In genomic region chr11:96334998-96335397, GRCm38 (mm10) we compare ENCODE assay signal across 15 mouse cellular contexts. TPM values are rescaled to one million over a fixed set of nuclear protein-coding genes. Genes with fewer than 3 reads are reported as not detected.
DNase-seq lines count a peak whose midpoint lies in the region; ATAC-seq and TF ChIP-seq lines count a peak whose summit lies in the region.
"Had no signal": no experiment of that assay in that cellular context is flagged by ENCODE, and none has a peak within 500 bp of the region (broad histone marks: within the 10 kb centered on the region; RNA-seq: fewer than 3 reads in every experiment).

No protein-coding gene starts in this region.

- TF ChIP-seq EP300 in stomach, postnatal 0 days (optimal IDR thresholded peaks at IDR 0.05): no peak

- H3K4me1 ChIP-seq in heart, embryonic 10.5 days: peaks cover 28% of the 10 kb centered on the region
- peaks cover 29% of the 10 kb centered on the region for H3K4me1 ChIP-seq in lung, embryonic 16.5 days (replicated peaks; ENCODE audit: control insufficient read depth, insufficient read depth, low read length)
- no peaks in the 10 kb centered on the region for H3K4me1 ChIP-seq in lung, adult 2 months (ENCODE audit: control insufficient read depth, insufficient read depth, low read length)
- H3K4me1 ChIP-seq in intestine, postnatal 0 days (replicated peaks; ENCODE audit: control insufficient read depth, insufficient read depth, low read length): 0 out of 2 replicates have a peak, but pooled peaks cover 8% of the 10 kb centered on the region
- peaks cover 17% of the 10 kb centered on the region for H3K4me1 ChIP-seq in stomach, postnatal 0 days (replicated peaks; ENCODE audit: control insufficient read depth, insufficient read depth)

- H3K27ac ChIP-seq in heart, embryonic 10.5 days: no peak overlapping the region
- H3K27ac ChIP-seq in lung, embryonic 16.5 days (ENCODE audit: low read length): peak overlapping the region; percentile 95
- H3K27ac ChIP-seq in intestine, postnatal 0 days (ENCODE audit: low read depth, low read length): no peak overlapping the region
- peak overlapping the region; percentile 94; the same call in 1 of the 2 replicates for H3K27ac ChIP-seq in stomach, postnatal 0 days (replicated peaks)
- H3K27ac ChIP-seq: liver, embryonic 14.5 days had no signal

- DNase-seq in heart, embryonic 10.5 days (ENCODE audit: low spot score): no peak
- no peak for DNase-seq in heart, adult 9 months (ENCODE audit: low spot score in 2 of 2)
- no peak for DNase-seq in lung, adult 2 months
- no peak for DNase-seq in stomach, postnatal 0 days (ENCODE audit: low spot score)
- DNase-seq in yolk sac, embryonic 10.5 days (ENCODE audit: low spot score): no peak
- DNase-seq in spleen, postnatal 36 days (ENCODE audit: low spot score in 2 of 2): no peak
- DNase-seq: cerebellum, adult 8-10 months; forebrain, postnatal 0 days; gastrocnemius, postnatal 10 days; heart, postnatal 4 days; thymus, postnatal 36 days had no signal

- H3K27me3 ChIP-seq in heart, embryonic 10.5 days (ENCODE audit: insufficient read depth, poor library complexity, severe bottlenecking): peaks cover 100% of the 10 kb centered on the region
- H3K27me3 ChIP-seq in lung, embryonic 16.5 days (ENCODE audit: control insufficient read depth, insufficient read depth, low read depth, low read length): peaks cover 40% of the 10 kb centered on the region
- peaks cover 24% of the 10 kb centered on the region for H3K27me3 ChIP-seq in intestine, postnatal 0 days (replicated peaks; ENCODE audit: control insufficient read depth, insufficient read depth, low read length)
- H3K27me3 ChIP-seq in stomach, postnatal 0 days (ENCODE audit: control insufficient read depth, insufficient read depth, low read length): no peaks in the 10 kb centered on the region

- no peak for TF ChIP-seq CTCF in lung, adult 2 months (IDR thresholded peaks at IDR 0.05; ENCODE audit: insufficient read depth, low read length)
- no peak for TF ChIP-seq CTCF in intestine, postnatal 0 days (IDR thresholded peaks at IDR 0.05; ENCODE audit: low read depth)
- TF ChIP-seq CTCF in stomach, postnatal 0 days (IDR thresholded peaks at IDR 0.05; ENCODE audit: low read depth): no peak

- no peaks in the 10 kb centered on the region for H3K36me3 ChIP-seq in heart, embryonic 10.5 days
- no peaks in the 10 kb centered on the region for H3K36me3 ChIP-seq in lung, embryonic 16.5 days (ENCODE audit: control insufficient read depth, insufficient read depth, low read length)
- H3K36me3 ChIP-seq in intestine, postnatal 0 days (ENCODE audit: control insufficient read depth, insufficient read depth): no peaks in the 10 kb centered on the region; the same call in 1 of the 2 replicates
- H3K36me3 ChIP-seq in stomach, postnatal 0 days (ENCODE audit: control insufficient read depth, insufficient read depth, low read length): no peaks in the 10 kb centered on the region

- H3K4me2 ChIP-seq in lung, embryonic 16.5 days (ENCODE audit: low read depth, low read length): peak overlapping the region; percentile 65
- H3K4me2 ChIP-seq in intestine, postnatal 0 days (replicated peaks; ENCODE audit: low read depth): 0 out of 2 replicates have a peak overlapping the region, but pooled peaks have one; percentile 2
- peak overlapping the region; percentile 66 for H3K4me2 ChIP-seq in stomach, postnatal 0 days (replicated peaks; ENCODE audit: low read depth)

- WGBS in heart, embryonic 10.5 days: 58% methylated on average over 3 of the region's 3 CpGs
- 24% methylated on average over 3 of the region's 3 CpGs for WGBS in lung, embryonic 16.5 days
- WGBS in lung, adult 2 months: 46% methylated on average over 3 of the region's 3 CpGs
- 30% methylated on average over 3 of the region's 3 CpGs for WGBS in intestine, postnatal 0 days
- WGBS in stomach, postnatal 0 days: 44% methylated on average over 3 of the region's 3 CpGs

- 0 out of 2 replicates have a peak overlapping the region, but pooled peaks have one; percentile 29 for H3K4me3 ChIP-seq in heart, embryonic 10.5 days
- H3K4me3 ChIP-seq in lung, embryonic 16.5 days (ENCODE audit: low read length): peak overlapping the region; percentile 59
- no peak overlapping the region for H3K4me3 ChIP-seq in lung, adult 2 months (replicated peaks; ENCODE audit: extremely low read depth, low read depth, low read length)
- H3K4me3 ChIP-seq in intestine, postnatal 0 days (ENCODE audit: low read depth, low read length): no peak overlapping the region
- no peak overlapping the region for H3K4me3 ChIP-seq in stomach, postnatal 0 days (ENCODE audit: low read depth, low read length)
- H3K4me3 ChIP-seq: erythroblast, embryonic 14.5 days had no signal

- no peak for ATAC-seq in lung, embryonic 16.5 days (ENCODE audit: low read depth)
- no peak for ATAC-seq in intestine, postnatal 0 days
- no peak for ATAC-seq in stomach, postnatal 0 days (ENCODE audit: low FRiP score, low TSS enrichment)
- ATAC-seq: forebrain, postnatal 0 days had no signal

- no peaks in the 10 kb centered on the region for H3K9me3 ChIP-seq in heart, embryonic 10.5 days
- H3K9me3 ChIP-seq in lung, embryonic 16.5 days (ENCODE audit: control insufficient read depth, low read length): no peaks in the 10 kb centered on the region
- H3K9me3 ChIP-seq in intestine, postnatal 0 days (ENCODE audit: control insufficient read depth): no peaks in the 10 kb centered on the region
- no peaks in the 10 kb centered on the region for H3K9me3 ChIP-seq in stomach, postnatal 0 days (ENCODE audit: control insufficient read depth, low read length)

- TF ChIP-seq POLR2A in lung, adult 2 months (IDR thresholded peaks at IDR 0.05; ENCODE audit: borderline replicate concordance, extremely low read depth, low read depth, low read length): no peak

- peak overlapping the region; percentile 76 for H3K9ac ChIP-seq in lung, embryonic 16.5 days (ENCODE audit: low read length)
- no peak overlapping the region for H3K9ac ChIP-seq in intestine, postnatal 0 days (ENCODE audit: low read depth, low read length)
- H3K9ac ChIP-seq in stomach, postnatal 0 days (ENCODE audit: low read length): no peak overlapping the region
- H3K9ac ChIP-seq: forebrain, postnatal 0 days; liver, embryonic 14.5 days had no signal

RNA-seq across cellular contexts. Expression of gene Hoxb3, which starts 11.9 kb away (rescaled TPM):
- polyA plus RNA-seq in heart, embryonic 10.5 days (2016; fragmentation: Nextera tagmentation; extraction: Ambion mirVana): 0.42 and 1.8 TPM in 2 replicates
- 2.1 and 2.6 TPM in 2 replicates for polyA plus RNA-seq in lung, embryonic 16.5 days (2015; fragmentation: Nextera tagmentation; extraction: Ambion mirVana)
- polyA plus RNA-seq in lung, adult 2 months (2012; rRNA removed): 11.0 and 13.2 TPM in 2 replicates
- 1.1 and 1.3 TPM in 2 replicates for polyA plus RNA-seq in intestine, postnatal 0 days (2015; fragmentation: Nextera tagmentation; extraction: Ambion mirVana)
- 0.94 and 0.97 TPM in 2 replicates for polyA plus RNA-seq in stomach, postnatal 0 days (2015; fragmentation: Nextera tagmentation; extraction: Ambion mirVana)
- polyA plus RNA-seq: erythroblast, embryonic 14.5 days; forebrain, postnatal 0 days had no signal

RNA-seq across cellular contexts. Expression of gene Hoxb2, which starts 15.3 kb away (rescaled TPM):
- polyA plus RNA-seq in heart, embryonic 10.5 days (2016; fragmentation: Nextera tagmentation; extraction: Ambion mirVana): 5.7 and 27.6 TPM in 2 replicates
- polyA plus RNA-seq in lung, embryonic 16.5 days (2015; fragmentation: Nextera tagmentation; extraction: Ambion mirVana): 20.1 and 24.0 TPM in 2 replicates
- 19.7 and 24.7 TPM in 2 replicates for polyA plus RNA-seq in lung, adult 2 months (2012; rRNA removed)
- polyA plus RNA-seq in intestine, postnatal 0 days (2015; fragmentation: Nextera tagmentation; extraction: Ambion mirVana): 8.4 and 9.4 TPM in 2 replicates
- polyA plus RNA-seq in stomach, postnatal 0 days (2015; fragmentation: Nextera tagmentation; extraction: Ambion mirVana): 12.2 and 13.4 TPM in 2 replicates
- polyA plus RNA-seq: erythroblast, embryonic 14.5 days; forebrain, postnatal 0 days had no signal

RNA-seq across cellular contexts. Expression of gene Hoxb4, which starts 16.9 kb away (rescaled TPM):
- 0.31 and 2.0 TPM in 2 replicates for polyA plus RNA-seq in heart, embryonic 10.5 days (2016; fragmentation: Nextera tagmentation; extraction: Ambion mirVana)
- polyA plus RNA-seq in lung, embryonic 16.5 days (2015; fragmentation: Nextera tagmentation; extraction: Ambion mirVana): 3.4 TPM in 2 replicates
- polyA plus RNA-seq in lung, adult 2 months (2012; rRNA removed): 9.9 and 12.5 TPM in 2 replicates
- polyA plus RNA-seq in intestine, postnatal 0 days (2015; fragmentation: Nextera tagmentation; extraction: Ambion mirVana): 1.1 and 1.5 TPM in 2 replicates
- polyA plus RNA-seq in stomach, postnatal 0 days (2015; fragmentation: Nextera tagmentation; extraction: Ambion mirVana): 1.2 and 1.6 TPM in 2 replicates
- polyA plus RNA-seq: erythroblast, embryonic 14.5 days; forebrain, postnatal 0 days had no signal

RNA-seq across cellular contexts. Expression of gene Hoxb1, which starts 30.6 kb away (rescaled TPM):
- polyA plus RNA-seq in heart, embryonic 10.5 days (2016; fragmentation: Nextera tagmentation; extraction: Ambion mirVana): 0.20 and 3.3 TPM in 2 replicates
- 0.18 TPM in 1 of 2 replicates, not detected in the other for polyA plus RNA-seq in lung, embryonic 16.5 days (2015; fragmentation: Nextera tagmentation; extraction: Ambion mirVana)
- polyA plus RNA-seq in lung, adult 2 months (2012; rRNA removed): not detected in 2 replicates
- polyA plus RNA-seq in intestine, postnatal 0 days (2015; fragmentation: Nextera tagmentation; extraction: Ambion mirVana): not detected in 2 replicates
- 0.06 TPM in 1 of 2 replicates, not detected in the other for polyA plus RNA-seq in stomach, postnatal 0 days (2015; fragmentation: Nextera tagmentation; extraction: Ambion mirVana)
- polyA plus RNA-seq: erythroblast, embryonic 14.5 days; forebrain, postnatal 0 days had no signal

RNA-seq across cellular contexts. Expression of gene Hoxb5, which starts 31.9 kb away (rescaled TPM):
- polyA plus RNA-seq in heart, embryonic 10.5 days (2016; fragmentation: Nextera tagmentation; extraction: Ambion mirVana): 1.0 and 5.2 TPM in 2 replicates
- polyA plus RNA-seq in lung, embryonic 16.5 days (2015; fragmentation: Nextera tagmentation; extraction: Ambion mirVana): 39.2 and 46.6 TPM in 2 replicates
- polyA plus RNA-seq in lung, adult 2 months (2012; rRNA removed): 12.1 and 15.6 TPM in 2 replicates
- 14.7 and 15.8 TPM in 2 replicates for polyA plus RNA-seq in intestine, postnatal 0 days (2015; fragmentation: Nextera tagmentation; extraction: Ambion mirVana)
- 7.5 and 8.2 TPM in 2 replicates for polyA plus RNA-seq in stomach, postnatal 0 days (2015; fragmentation: Nextera tagmentation; extraction: Ambion mirVana)
- polyA plus RNA-seq: erythroblast, embryonic 14.5 days; forebrain, postnatal 0 days had no signal

Comparison
In these comparisons a context has a peak if more than half of its experiments do, and no peak if none do; other contexts are left out.
1. H3K4me3 ChIP-seq: peak in heart, embryonic 10.5 days (single experiment) and lung, embryonic 16.5 days (single experiment); none in lung, adult 2 months (single experiment), intestine, postnatal 0 days (single experiment) and stomach, postnatal 0 days (single experiment).
2. H3K27ac ChIP-seq: peak in lung, embryonic 16.5 days (single experiment) and stomach, postnatal 0 days (single experiment); none in heart, embryonic 10.5 days (single experiment) and intestine, postnatal 0 days (single experiment).
3. H3K4me2 ChIP-seq: peak in every context shown above with its lines; median percentile 66 in stomach, postnatal 0 days; 65 in lung, embryonic 16.5 days; 2 in intestine, postnatal 0 days.